Mouse (Mus musculus) heart, postnatal 36 days (tissue): ENCODE measurements at regions not wholly inside any gene's neighbourhood (a gene's known extent, or its start where the extent isn't known, plus 50 kb on each side); places are given as distances from the start of the nearest gene placed in this dataset.
"Not testable (repeated sequence)": the region's sequence is repeated elsewhere in the genome, so short reads cannot be mapped to it uniquely, and the experiment has no call there.

Source experiments
- DNase-seq, 2 experiments: peaks; one replicate each; pipeline ENCODE4 v3.0.0; 2021 to 2022
- intact Hi-C: fragments of 180-260 bp; cut with DNase I; formaldehyde crosslinking; loops from one replicate; pipeline ENCODE4 v1.15.1; 2025

DNA sequence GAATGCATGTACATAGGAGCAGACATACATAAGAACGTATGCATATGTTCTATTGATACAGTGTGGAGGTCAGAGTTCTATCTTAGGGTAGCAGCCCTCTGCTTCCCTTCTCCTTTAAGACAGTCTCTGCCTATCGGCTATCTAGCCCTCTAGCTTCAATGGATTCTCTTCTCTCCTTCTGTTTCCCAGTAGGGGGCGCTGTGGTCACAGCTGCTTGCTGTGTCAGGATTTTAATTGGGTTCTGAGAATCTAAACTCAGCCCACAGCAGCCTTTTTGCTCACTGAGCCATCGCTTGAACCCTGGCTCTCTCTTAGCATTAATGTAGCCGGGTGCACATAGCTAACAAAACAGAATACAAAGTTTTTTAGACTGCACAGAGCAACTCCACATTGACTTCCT is 88.8 kb upstream of the Ttc29 start:
- intact Hi-C loops, result loop anchor here (10.0 kb wide), 1 partner anchor 521 kb away; no protein-coding TSS in a partner anchor
- peak; percentile 9 to 10 for DNase-seq

- intact Hi-C loops, result loop anchor here (1.0 to 10.0 kb wide), 2 partner anchors 66 to 517 kb away; no protein-coding TSS in a partner anchor
- peak in 1 of 2 experiments; percentile 13 for DNase-seq
These were observed 85.2 kb upstream of the Ttc29 start for GRCm38 (mm10) chr8:78127852-78128251.

DNA sequence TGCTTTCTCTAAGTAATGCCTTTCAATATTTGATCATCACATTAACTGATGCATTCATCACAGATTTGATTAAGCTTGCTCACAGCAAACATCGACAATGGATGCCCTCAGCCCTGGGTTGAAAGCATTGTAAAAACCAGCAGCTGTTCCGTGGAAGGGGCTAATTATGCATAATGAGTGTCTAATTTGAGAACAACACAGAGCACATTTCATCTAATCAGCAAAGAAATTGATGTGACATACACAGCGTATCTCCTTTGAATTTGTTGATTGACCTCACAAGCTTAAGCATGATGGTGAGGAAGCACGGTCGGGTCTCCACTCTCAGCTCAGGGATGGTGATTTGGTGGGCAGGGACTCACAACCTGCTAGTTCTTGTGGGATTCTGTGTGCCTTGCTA is 84.0 kb upstream of the Ttc29 start:
- intact Hi-C loops, result loop anchor here (10.0 kb wide), 1 partner anchor 516 kb away; no protein-coding TSS in a partner anchor
- DNase-seq, result no peak

GRCm38 (mm10) chr8:78139514-78139913 is 73.6 kb upstream of the Ttc29 start:
- DNase-seq, intact Hi-C loops: not testable (repeated sequence)

- intact Hi-C loops, result no loop called here
- DNase-seq, result no peak
These were observed 65.9 kb upstream of the Ttc29 start for GRCm38 (mm10) chr8:78147170-78147569.

- intact Hi-C loops, result no loop called here
- DNase-seq, result no peak
These were observed 65.1 kb upstream of the Ttc29 start for GRCm38 (mm10) chr8:78148006-78148405.

DNA sequence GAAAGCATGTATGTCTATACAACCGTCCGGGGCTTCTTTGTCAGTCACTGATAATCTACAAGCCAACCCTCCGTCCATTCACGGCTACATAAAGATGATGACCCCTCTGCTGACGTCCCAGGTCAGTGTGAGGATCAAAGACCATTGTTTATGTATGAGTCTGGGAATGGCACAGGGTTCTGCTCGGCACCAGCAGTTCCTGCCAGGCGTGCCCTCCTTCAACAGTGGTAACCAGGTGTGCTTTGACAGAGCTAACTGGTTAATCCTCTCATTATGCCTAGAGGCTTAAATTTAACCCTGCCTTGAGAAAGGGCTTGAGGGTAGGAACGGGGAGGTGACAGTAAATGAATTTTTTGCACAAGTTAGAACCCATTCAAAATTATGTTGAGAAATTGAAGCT is 58.2 kb upstream of the Ttc29 start:
- intact Hi-C loops, result no loop called here
- no peak for DNase-seq

DNA sequence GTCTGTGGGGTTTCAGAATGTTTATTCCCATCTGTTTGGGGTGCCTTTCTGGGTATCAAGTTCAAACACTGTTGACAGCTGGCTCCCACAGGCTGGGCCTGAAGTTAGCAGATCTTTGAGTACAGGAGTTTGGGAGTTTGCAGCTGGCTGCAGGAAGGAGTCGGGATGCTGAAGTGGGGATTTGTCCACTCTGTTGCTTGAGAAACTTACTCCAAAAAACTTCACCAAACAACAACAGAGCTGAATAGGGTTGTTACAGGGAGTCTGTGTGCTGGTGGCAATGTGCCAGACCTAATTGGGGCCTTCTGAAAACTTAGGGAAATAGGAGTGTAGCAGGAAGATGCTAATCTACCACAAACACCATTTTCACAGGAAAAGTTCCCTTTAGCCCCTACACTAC is 51.1 kb upstream of the Ttc29 start:
- intact Hi-C loops, result no loop called here
- DNase-seq, result no peak

GRCm38 (mm10) chr8:78162763-78163508 is 50.2 kb upstream of the Ttc29 start:
- intact Hi-C loops, result no loop called here
- DNase-seq, result no peak
